Mouse (Mus musculus) CH12F3 (cell line): ENCODE results near the gene Slc3a1.

Experiments used
- in situ Hi-C: fragments of 300-500 bp; cut with MboI; formaldehyde crosslinking; loops from 2 replicates; pipeline ENCODE4 v1.14.3; 2020; ENCODE audit warnings: low sequenced_read_pairs

Gene Slc3a1

GRCm38 (mm10) chr17:85034068-85034467, 5.9 kb downstream of the Slc3a1 start:
- in situ Hi-C loops: no loop called here

GRCm38 (mm10) chr17:85037855-85038254, 9.7 kb downstream of the Slc3a1 start:
- in situ Hi-C loops: no loop called here

- in situ Hi-C loops: no loop called here
These were observed 10.1 kb downstream of the Slc3a1 start for GRCm38 (mm10) chr17:85038311-85038710.

- in situ Hi-C loops: no loop called here
These were observed 10.6 kb downstream of the Slc3a1 start for GRCm38 (mm10) chr17:85038761-85039160.

GRCm38 (mm10) chr17:85040913-85041312, 12.7 kb downstream of the Slc3a1 start:
- in situ Hi-C loops: no loop called here

- in situ Hi-C loops: no loop called here
These were observed 14.2 kb downstream of the Slc3a1 start for GRCm38 (mm10) chr17:85042419-85042818.

- in situ Hi-C loops: no loop called here
These were observed 15.2 kb downstream of the Slc3a1 start for GRCm38 (mm10) chr17:85043404-85043816.

- in situ Hi-C loops: no loop called here
These were observed 16.3 kb downstream of the Slc3a1 start for GRCm38 (mm10) chr17:85044466-85044865.

GRCm38 (mm10) chr17:85045160-85045559, 17.0 kb downstream of the Slc3a1 start:
- in situ Hi-C loops: no loop called here

GRCm38 (mm10) chr17:85048379-85048778, 20.2 kb downstream of the Slc3a1 start:
- in situ Hi-C loops: no loop called here

GRCm38 (mm10) chr17:85058276-85058675, 30.1 kb downstream of the Slc3a1 start:
- in situ Hi-C loops: no loop called here

- in situ Hi-C loops: no loop called here
These were observed 31.0 kb downstream of the Slc3a1 start for GRCm38 (mm10) chr17:85059136-85059535.

- in situ Hi-C loops: no loop called here
These were observed 35.4 kb downstream of the Slc3a1 start for GRCm38 (mm10) chr17:85063560-85063959.

GRCm38 (mm10) chr17:85067331-85067730, 39.2 kb downstream of the Slc3a1 start:
- in situ Hi-C loops: no loop called here

- in situ Hi-C loops: no loop called here
These were observed 42.5 kb downstream of the Slc3a1 start for GRCm38 (mm10) chr17:85070658-85071057.

- in situ Hi-C loops: no loop called here
These were observed 43.1 kb downstream of the Slc3a1 start for GRCm38 (mm10) chr17:85071088-85071775.

GRCm38 (mm10) chr17:85072383-85072782, 44.2 kb downstream of the Slc3a1 start:
- in situ Hi-C loops: no loop called here

GRCm38 (mm10) chr17:85073214-85073613, 45.0 kb downstream of the Slc3a1 start:
- in situ Hi-C loops: no loop called here

GRCm38 (mm10) chr17:85074083-85074482, 45.9 kb downstream of the Slc3a1 start:
- in situ Hi-C loops: no loop called here

GRCm38 (mm10) chr17:85079276-85079675, 51.1 kb downstream of the Slc3a1 start:
- in situ Hi-C loops: no loop called here

- in situ Hi-C loops: no loop called here
These were observed 52.6 kb downstream of the Slc3a1 start for GRCm38 (mm10) chr17:85080781-85081180.

- in situ Hi-C loops: no loop called here
These were observed 57.2 kb downstream of the Slc3a1 start for GRCm38 (mm10) chr17:85085335-85085734.

GRCm38 (mm10) chr17:85086501-85086900, 58.3 kb downstream of the Slc3a1 start:
- in situ Hi-C loops: no loop called here
